Mouse (Mus musculus): Measurements from ENCODE around the gene Gpr15.

The Gpr15 gene

DNA sequence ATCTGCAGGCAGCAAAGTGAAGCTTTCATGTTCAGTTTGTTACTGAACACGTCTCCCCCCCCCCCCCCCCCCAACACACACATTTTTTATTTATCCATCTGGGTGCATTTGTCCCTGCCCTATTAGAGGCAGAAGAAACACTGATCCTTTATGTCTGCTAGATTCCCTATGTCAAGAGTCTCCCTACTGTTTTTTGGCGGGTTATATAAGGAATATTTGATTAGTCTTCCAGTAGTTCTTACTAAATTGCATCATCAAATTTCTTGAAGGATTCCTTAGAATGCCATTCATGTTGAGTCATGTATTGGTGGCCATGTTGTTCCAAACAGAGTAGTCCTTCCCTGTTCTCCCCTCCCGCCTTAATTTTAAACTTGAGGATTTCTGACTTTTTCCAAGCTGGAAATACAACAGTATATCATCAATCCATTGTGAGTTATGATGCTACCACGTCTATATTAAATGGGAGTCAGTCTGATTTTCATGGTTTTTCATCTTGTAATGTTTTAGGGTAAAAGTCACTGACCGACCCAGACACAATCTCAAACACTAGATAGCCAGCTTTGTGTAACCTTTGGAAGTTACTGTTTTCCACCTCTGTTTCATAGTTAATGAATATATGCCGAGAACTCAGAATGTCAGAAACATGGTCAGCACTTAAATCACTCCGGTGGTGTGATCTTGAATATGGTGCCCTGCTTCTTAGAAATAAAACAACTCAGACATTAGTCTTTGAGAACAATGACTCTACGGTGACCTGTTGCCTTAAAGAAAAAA, 47.5 kb downstream of the Gpr15 start:
- DNase-seq (ENCODE audit: low read depth), result no peak

GRCm38 (mm10) chr16:58670643-58671042, 48.2 kb downstream of the Gpr15 start:
- DNase-seq (ENCODE audit: low read depth), result no peak

GRCm38 (mm10) chr16:58669917-58670630, 48.8 kb downstream of the Gpr15 start, which contains the start of gene Cpox:
Cpox (plus strand) TSS chr16:58670292.
- DNase-seq (ENCODE audit: low read depth), result peak; percentile 62

DNA sequence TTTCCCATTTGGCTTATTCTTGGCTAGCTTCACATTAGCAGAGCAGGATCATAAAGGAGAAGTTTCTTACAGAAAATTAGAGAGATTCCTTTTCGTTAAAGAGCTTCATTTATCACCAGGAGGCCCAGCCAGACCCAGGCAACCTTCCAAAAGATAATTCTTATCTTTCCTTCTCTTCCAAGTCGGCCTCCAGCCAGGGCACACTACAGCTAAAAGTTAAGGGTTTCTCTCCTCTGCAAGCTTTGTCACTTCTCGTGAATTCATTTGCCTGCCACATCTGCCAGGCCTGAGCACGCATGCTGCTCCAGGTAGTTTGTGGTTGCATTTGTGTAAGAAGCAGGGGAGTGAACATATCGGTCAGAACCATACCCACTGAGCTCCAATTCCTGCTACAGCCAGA, 49.6 kb downstream of the Gpr15 start:
- DNase-seq (ENCODE audit: low read depth), result no peak

DNA sequence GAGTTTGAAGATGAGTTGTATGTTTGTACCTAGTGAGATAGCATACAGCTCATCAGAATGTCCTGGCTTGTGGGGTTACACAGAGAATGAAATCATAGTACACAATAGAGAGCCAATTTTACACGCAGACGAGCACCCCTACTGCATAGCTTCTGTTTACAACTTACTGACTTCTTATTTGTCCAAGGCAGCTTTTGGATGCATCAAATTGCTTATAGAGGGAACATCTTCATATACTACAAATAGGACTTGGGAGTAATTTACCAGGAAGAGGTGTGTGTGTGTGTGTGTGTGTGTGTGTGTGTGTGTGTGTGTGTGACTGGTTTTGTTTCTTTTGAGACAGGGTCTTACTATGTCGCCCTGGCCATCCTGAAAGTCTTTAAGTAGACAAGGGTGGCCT, 50.3 kb downstream of the Gpr15 start:
- DNase-seq (ENCODE audit: low read depth), result no peak
